Mouse (Mus musculus) CD4-positive, CD25-positive, alpha-beta regulatory T cell, adult 2 months (primary cell): ENCODE measurements at regions not wholly inside any gene's neighbourhood (a gene's known extent, or its start where the extent isn't known, plus 50 kb on each side); places are given as distances from the start of the nearest gene placed in this dataset.

Experiments
- DNase-seq: peaks from one replicate; pipeline ENCODE4 v3.0.0-alpha.2; 2012; ENCODE audit warnings: low read depth, low spot score

- no peak for DNase-seq
These were observed 291.4 kb downstream of the Gsdmc2 start for GRCm38 (mm10) chr15:63553597-63553996.

- DNase-seq = no peak
These were observed 312.5 kb downstream of the Gsdmc2 start for GRCm38 (mm10) chr15:63532337-63533055.

- no peak for DNase-seq
These were observed 317.7 kb downstream of the Gsdmc2 start for GRCm38 (mm10) chr15:63527318-63527717.

- no peak for DNase-seq
These were observed 318.2 kb downstream of the Gsdmc2 start for GRCm38 (mm10) chr15:63526820-63527219.

- no peak for DNase-seq
These were observed 327.7 kb downstream of the Gsdmc2 start for GRCm38 (mm10) chr15:63517301-63517700.

GRCm38 (mm10) chr15:63500453-63500852 lies 344.5 kb downstream of the Gsdmc2 start:
- no peak for DNase-seq

GRCm38 (mm10) chr15:63498483-63498882 lies 346.5 kb downstream of the Gsdmc2 start:
- no peak for DNase-seq

GRCm38 (mm10) chr15:63497207-63497606 lies 347.8 kb downstream of the Gsdmc2 start:
- no peak for DNase-seq

GRCm38 (mm10) chr15:63484910-63485309 lies 360.1 kb downstream of the Gsdmc2 start:
- no peak for DNase-seq

GRCm38 (mm10) chr15:63484217-63484887 lies 360.6 kb downstream of the Gsdmc2 start:
- DNase-seq = no peak

GRCm38 (mm10) chr15:63479270-63479805 lies 365.6 kb downstream of the Gsdmc2 start:
- no peak for DNase-seq

- no peak for DNase-seq
These were observed 378.1 kb downstream of the Gsdmc2 start for GRCm38 (mm10) chr15:63466916-63467315.

- DNase-seq = no peak
These were observed 392.4 kb downstream of the Gsdmc2 start for GRCm38 (mm10) chr15:63452529-63452928.

- no peak for DNase-seq
These were observed 398.7 kb downstream of the Gsdmc2 start for GRCm38 (mm10) chr15:63446288-63446687.

- DNase-seq = no peak
These were observed 400.0 kb downstream of the Gsdmc2 start for GRCm38 (mm10) chr15:63445016-63445415.

GRCm38 (mm10) chr15:63442146-63442780 lies 402.7 kb downstream of the Gsdmc2 start:
- no peak for DNase-seq

GRCm38 (mm10) chr15:63412649-63413048 lies 432.3 kb downstream of the Gsdmc2 start:
- no peak for DNase-seq

- DNase-seq = no peak
These were observed 433.2 kb downstream of the Gsdmc2 start for GRCm38 (mm10) chr15:63411771-63412118.

GRCm38 (mm10) chr15:63410994-63411770 lies 433.8 kb downstream of the Gsdmc2 start:
- DNase-seq = no peak

- no peak for DNase-seq
These were observed 444.5 kb downstream of the Gsdmc2 start for GRCm38 (mm10) chr15:63400445-63400844.

GRCm38 (mm10) chr15:63400011-63400410 lies 445.0 kb downstream of the Gsdmc2 start:
- DNase-seq = no peak

GRCm38 (mm10) chr15:63397485-63397884 lies 447.5 kb downstream of the Gsdmc2 start:
- no peak for DNase-seq
